In the genomic region with DNA sequence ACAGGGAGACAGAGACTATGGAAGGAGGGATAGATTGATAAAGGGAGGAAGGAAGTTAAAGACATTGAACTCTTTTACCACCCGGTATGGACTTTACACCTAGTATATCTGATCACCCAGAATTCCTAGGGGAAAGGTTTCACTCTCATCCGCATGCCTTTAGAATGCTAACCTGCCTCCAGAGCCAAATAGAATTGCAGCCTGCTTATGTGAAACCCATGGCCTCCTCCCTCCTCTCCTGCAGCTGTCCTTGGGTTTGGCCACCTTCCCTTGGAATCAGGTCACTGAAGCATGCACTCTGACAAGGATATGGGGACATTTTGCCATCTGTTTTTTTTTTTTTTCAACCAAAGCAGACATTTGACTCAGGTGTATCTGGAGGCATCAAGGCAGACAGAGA, we compare ENCODE assay signal across 18 mouse cellular contexts. TPM values are rescaled to one million over a fixed set of nuclear protein-coding genes. Genes with fewer than 3 reads are reported as not detected.
DNase-seq lines count a peak whose midpoint lies in the region; ATAC-seq and TF ChIP-seq lines count a peak whose summit lies in the region.
"Had no signal": no experiment of that assay in that cellular context is flagged by ENCODE, and none has a peak within 500 bp of the region (broad histone marks: within the 10 kb centered on the region; RNA-seq: fewer than 3 reads in every experiment).

No protein-coding gene starts in this region.

- no peaks in the 10 kb centered on the region for H3K4me1 ChIP-seq in hindbrain, postnatal 0 days (ENCODE audit: insufficient read depth, low read length)
- peaks cover 7% of the 10 kb centered on the region; the same call in 1 of the 2 replicates for H3K4me1 ChIP-seq in hindbrain, embryonic 14.5 days (replicated peaks; ENCODE audit: control insufficient read depth, insufficient read depth, low read length)
- peaks cover 82% of the 10 kb centered on the region for H3K4me1 ChIP-seq in midbrain, embryonic 10.5 days
- H3K4me1 ChIP-seq in midbrain, embryonic 15.5 days = peaks cover 9% of the 10 kb centered on the region; the same call in 1 of the 2 replicates

- no peak overlapping the region for H3K9ac ChIP-seq in hindbrain, postnatal 0 days (replicated peaks; ENCODE audit: low read length)
- H3K9ac ChIP-seq in hindbrain, embryonic 14.5 days = no peak overlapping the region
- H3K9ac ChIP-seq in midbrain, embryonic 15.5 days = no peak overlapping the region
- H3K9ac ChIP-seq: limb, embryonic 13.5 days; neural tube, embryonic 12.5 days had no signal

- H3K27me3 ChIP-seq in hindbrain, postnatal 0 days (ENCODE audit: insufficient read depth, low read length) = no peaks in the 10 kb centered on the region
- no peaks in the 10 kb centered on the region for H3K27me3 ChIP-seq in hindbrain, embryonic 14.5 days (ENCODE audit: control insufficient read depth, insufficient read depth, low read length)
- H3K27me3 ChIP-seq in midbrain, embryonic 10.5 days (ENCODE audit: low read depth, poor library complexity, severe bottlenecking) = 0 out of 2 replicates have a peak, but pooled peaks cover 4% of the 10 kb centered on the region
- no peaks in the 10 kb centered on the region for H3K27me3 ChIP-seq in midbrain, embryonic 15.5 days (replicated peaks)
- H3K27me3 ChIP-seq: limb, embryonic 13.5 days had no signal

- no peaks in the 10 kb centered on the region for H3K36me3 ChIP-seq in hindbrain, postnatal 0 days (ENCODE audit: insufficient read depth, low read length)
- no peaks in the 10 kb centered on the region for H3K36me3 ChIP-seq in hindbrain, embryonic 14.5 days (replicated peaks; ENCODE audit: control insufficient read depth, insufficient read depth)
- H3K36me3 ChIP-seq in midbrain, embryonic 10.5 days = no peaks in the 10 kb centered on the region
- no peaks in the 10 kb centered on the region for H3K36me3 ChIP-seq in midbrain, embryonic 15.5 days (replicated peaks)
- H3K36me3 ChIP-seq: limb, embryonic 13.5 days; neural tube, embryonic 12.5 days had no signal

- H3K4me2 ChIP-seq in hindbrain, postnatal 0 days (ENCODE audit: low read depth, low read length) = no peak overlapping the region
- H3K4me2 ChIP-seq in hindbrain, embryonic 14.5 days (replicated peaks) = no peak overlapping the region
- no peak overlapping the region for H3K4me2 ChIP-seq in midbrain, embryonic 15.5 days
- H3K4me2 ChIP-seq: limb, embryonic 13.5 days; neural tube, embryonic 12.5 days had no signal

- H3K27ac ChIP-seq in hindbrain, postnatal 0 days = no peak overlapping the region
- H3K27ac ChIP-seq in hindbrain, embryonic 14.5 days = no peak overlapping the region
- H3K27ac ChIP-seq in midbrain, embryonic 10.5 days (replicated peaks) = peak overlapping the region; percentile 85
- H3K27ac ChIP-seq in midbrain, embryonic 15.5 days = no peak overlapping the region
- H3K27ac ChIP-seq: kidney, postnatal 0 days; limb, embryonic 13.5 days; neural tube, embryonic 12.5 days had no signal

- H3K4me3 ChIP-seq in hindbrain, postnatal 0 days (ENCODE audit: low read length) = no peak overlapping the region
- H3K4me3 ChIP-seq in hindbrain, embryonic 14.5 days (replicated peaks; ENCODE audit: low read length) = no peak overlapping the region
- no peak overlapping the region for H3K4me3 ChIP-seq in midbrain, embryonic 10.5 days
- H3K4me3 ChIP-seq in midbrain, embryonic 15.5 days = no peak overlapping the region
- H3K4me3 ChIP-seq: limb, embryonic 13.5 days; neural tube, embryonic 12.5 days had no signal

- H3K9me3 ChIP-seq in hindbrain, postnatal 0 days (ENCODE audit: low read length) = no peaks in the 10 kb centered on the region
- no peaks in the 10 kb centered on the region for H3K9me3 ChIP-seq in hindbrain, embryonic 14.5 days (ENCODE audit: control insufficient read depth, low read length)
- H3K9me3 ChIP-seq in midbrain, embryonic 10.5 days (replicated peaks) = 0 out of 2 replicates have a peak, but pooled peaks cover 3% of the 10 kb centered on the region
- no peaks in the 10 kb centered on the region for H3K9me3 ChIP-seq in midbrain, embryonic 15.5 days
- H3K9me3 ChIP-seq: neural tube, embryonic 12.5 days had no signal

- peak; percentile 40 for DNase-seq in hindbrain, postnatal 0 days (ENCODE audit: low spot score)
- no peak for DNase-seq in hindbrain, embryonic 14.5 days (ENCODE audit: low spot score)
- DNase-seq in midbrain, embryonic 10.5 days (ENCODE audit: low spot score) = no peak
- DNase-seq in cerebellum, postnatal 10 days = peak; percentile 81 to 84
- no peak for DNase-seq in embryo, embryonic 9.5 days (ENCODE audit: extremely low spot score)
- DNase-seq in urinary bladder, adult 2 months (ENCODE audit: low spot score) = no peak
- DNase-seq: lung, adult 18-20 months; thymus, postnatal 25 days had no signal

- WGBS in hindbrain, postnatal 0 days = 69% methylated on average over 2 of the region's 2 CpGs
- 85% methylated on average over 2 of the region's 2 CpGs for WGBS in hindbrain, embryonic 14.5 days
- WGBS in midbrain, embryonic 10.5 days = 89% methylated on average over 2 of the region's 2 CpGs
- WGBS in midbrain, embryonic 15.5 days = 78% methylated on average over 2 of the region's 2 CpGs

- TF ChIP-seq CTCF in hindbrain, postnatal 0 days (IDR thresholded peaks at IDR 0.05; ENCODE audit: low read depth) = no peak

- ATAC-seq in hindbrain, postnatal 0 days = no peak
- no peak for ATAC-seq in hindbrain, embryonic 14.5 days (ENCODE audit: low FRiP score)
- no peak for ATAC-seq in midbrain, embryonic 15.5 days (replicated peaks)

RNA-seq across cellular contexts. Expression of a gene that starts 3.3 kb away (rescaled TPM):
- total RNA-seq in hindbrain, postnatal 0 days (2014; rRNA removed) = 0.31 TPM in 1 of 2 replicates, not detected in the other
- polyA plus RNA-seq in hindbrain, postnatal 0 days (2015; fragmentation: Nextera tagmentation; extraction: Ambion mirVana) = 0.09 and 0.11 TPM in 2 replicates
- 0.12 and 0.70 TPM in 2 replicates for polyA plus RNA-seq in hindbrain, embryonic 14.5 days (2014; fragmentation: Nextera tagmentation; extraction: Ambion mirVana)
- 17.5 and 27.2 TPM in 2 replicates for polyA plus RNA-seq in midbrain, embryonic 10.5 days (2016; fragmentation: Nextera tagmentation; extraction: Ambion mirVana)
- polyA plus RNA-seq in midbrain, embryonic 15.5 days (2015; fragmentation: Nextera tagmentation; extraction: Ambion mirVana) = 0.28 and 0.37 TPM in 2 replicates
- 0.01 and 0.08 TPM in 2 replicates for polyA plus RNA-seq in urinary bladder, adult 2 months (2012; rRNA removed)
- total RNA-seq: granulocyte monocyte progenitor cell, adult 5-6 weeks; hematopoietic stem cell, adult 5-6 weeks; layer of hippocampus, adult 8-10 months; monocyte, adult 5-6 weeks had no signal
- polyA plus RNA-seq: cortical plate, adult 2 months; spleen, adult 2 months had no signal

Comparison
In these comparisons a context has a peak if more than half of its experiments do, and no peak if none do; other contexts are left out.
1. DNase-seq: peak in hindbrain, postnatal 0 days (single experiment) and cerebellum, postnatal 10 days (2 of 2); none in hindbrain, embryonic 14.5 days (single experiment), midbrain, embryonic 10.5 days (single experiment), embryo, embryonic 9.5 days (single experiment) and urinary bladder, adult 2 months (single experiment).
2. RNA of a gene that starts 3.3 kb away (polyA plus RNA-seq): 17.5 to 27.2 TPM in midbrain, embryonic 10.5 days; 0.12 to 0.70 TPM in hindbrain, embryonic 14.5 days, 0.28 to 0.37 TPM in midbrain, embryonic 15.5 days, 0.09 to 0.11 TPM in hindbrain, postnatal 0 days and 0.01 to 0.08 TPM in urinary bladder, adult 2 months; every median in the first group is over 10 times any median in the second.